Mouse (Mus musculus) liver, embryonic 14.5 days (tissue): Measurements from ENCODE around the gene Rab3gap2. TPM values are rescaled to one million over a fixed set of nuclear protein-coding genes. Genes with fewer than 3 reads are reported as not detected.

ENCODE experiments used
- ATAC-seq: fragments of 200-750 bp; cut with Nextera tagmentation; 2 replicates; pipeline ENCODE4 v1.8.0; 2017; ENCODE audit warnings: moderate number of reproducible peaks, mild to moderate bottlenecking, moderate library complexity; ENCODE audit not compliant: insufficient read depth
- DNase-seq, 3 experiments: peaks; one replicate each; pipeline ENCODE4 v3.0.0-alpha.2; 2012 to 2013; ENCODE audit warnings: low read depth in 3 of 3, low spot score in 3 of 3
- H3K27ac ChIP-seq: fragments of 300-500 bp; sonication (generic); 2 replicates; pipeline ENCODE4 v1.5.1; 2014; ENCODE audit warnings: moderate library complexity, mild to moderate bottlenecking, control low read depth, inconsistent platforms
- H3K27me3 ChIP-seq: fragments of 300-500 bp; sonication (generic); 2 replicates; pipeline ENCODE4 v1.6.1; 2014; ENCODE audit warnings: mild to moderate bottlenecking, low read length, moderate library complexity; ENCODE audit not compliant: control insufficient read depth, insufficient read depth
- H3K36me3 ChIP-seq: fragments of 300-500 bp; sonication (generic); replicated peaks from 2 replicates; pipeline ENCODE4 v1.6.1; 2014; ENCODE audit warnings: low read depth; ENCODE audit not compliant: control insufficient read depth, insufficient read depth
- H3K4me1 ChIP-seq, 2 experiments: fragments of 200-500 bp in 1 of 2; fragments of 300-500 bp in 1 of 2; sonication (generic) in 1 of 2; replicated peaks; 2 replicates each; pipeline ENCODE4 v1.6.1; 2012 to 2014; ENCODE audit warnings: antibody characterized with exemption in 1 of 2, inconsistent platforms in 1 of 2, low read length in 1 of 2; ENCODE audit not compliant: control insufficient read depth in 2 of 2, insufficient read depth in 2 of 2
- H3K4me2 ChIP-seq: fragments of 300-500 bp; sonication (generic); 2 replicates; pipeline ENCODE4 v1.6.1; 2014; ENCODE audit warnings: low read depth, mild to moderate bottlenecking, control low read depth, moderate library complexity
- H3K4me3 ChIP-seq, 2 experiments: fragments of 200-500 bp in 1 of 2; fragments of 300-500 bp in 1 of 2; sonication (generic) in 1 of 2; 2 replicates each; pipeline ENCODE4 v1.5.1; 2012 to 2014; ENCODE audit warnings: low read depth in 2 of 2, low read length in 2 of 2, mild to moderate bottlenecking in 2 of 2, control low read depth in 1 of 2, inconsistent platforms in 1 of 2, moderate library complexity in 1 of 2; ENCODE audit not compliant: insufficient read depth in 1 of 2
- H3K9ac ChIP-seq: fragments of 300-500 bp; sonication (generic); replicated peaks from 2 replicates; pipeline ENCODE4 v1.6.1; 2014; ENCODE audit warnings: mild to moderate bottlenecking, control low read depth, moderate library complexity
- H3K9me3 ChIP-seq: fragments of 300-500 bp; sonication (generic); 2 replicates; pipeline ENCODE4 v1.6.1; 2016; ENCODE audit warnings: low read length, mixed read lengths; ENCODE audit not compliant: control insufficient read depth
- CTCF ChIP-seq: IDR thresholded peaks from 2 replicates; pipeline ENCODE4 v1.5.1; 2016; ENCODE audit warnings: antibody characterized with exemption, low read depth, control low read depth
- EP300 ChIP-seq: IDR thresholded peaks from 2 replicates; pipeline ENCODE4 v1.6.1; 2016; ENCODE audit warnings: antibody characterized with exemption, low read depth
- WGBS: fragments of 180-500 bp; shearing (Covaris S2); extraction: QIAGEN DNeasy Blood & Tissue Kit; methylation state at CpG from one replicate; pipeline ENCODE4 v1.1.7; 2014; ENCODE audit not compliant: insufficient replicate concordance; 5-methylcytosine and 5-hydroxymethylcytosine counted together
- polyA plus RNA-seq, 2 experiments: library from polyadenylated mRNA; depleted of rRNA in 1 of 2; stranded (reverse) in 1 of 2; unstranded in 1 of 2; fragments of >200 nt; fragmentation: Nextera tagmentation in 1 of 2; extraction: Ambion mirVana in 1 of 2; gene quantifications; 2 replicates each; pipeline versions ENCODE4 v1.2.1 to v1.2.3; 2012 to 2014

Gene Rab3gap2
- polyA plus RNA-seq, 2 experiments = 9.6 to 10.2 TPM

GRCm38 (mm10) chr1:185328721-185329610 lies 125.0 kb downstream of the Rab3gap2 start, which contains the start of gene Iars2:
Iars2 (minus strand) TSS chr1:185329396.
- peak; percentile 71 to 76 (median 71) for DNase-seq
- H3K36me3 ChIP-seq = peaks cover 14% of the 10 kb centered on the region
- peaks cover 0 to 9% of the 10 kb centered on the region in 2 experiments for H3K4me1 ChIP-seq
- WGBS = under 1% methylated on average over 73 of the region's 76 CpGs
- H3K9me3 ChIP-seq = no peaks in the 10 kb centered on the region
- no peak; the same call in 1 of the 2 replicates for TF ChIP-seq CTCF
- TF ChIP-seq EP300 = no peak
- no peaks in the 10 kb centered on the region for H3K27me3 ChIP-seq
- H3K27ac ChIP-seq = peak within 1 kb of the TSS; percentile 2
- peak within 1 kb of the TSS; percentile 59 to 76 for H3K4me3 ChIP-seq
- ATAC-seq = peak; percentile 90
- H3K9ac ChIP-seq = peak within 1 kb of the TSS; percentile 72
- H3K4me2 ChIP-seq = peak within 1 kb of the TSS; percentile 85

GRCm38 (mm10) chr1:185329851-185330250 lies 125.9 kb downstream of the Rab3gap2 start:
- 78% methylated on average over 8 of the region's 8 CpGs for WGBS
- ATAC-seq = no peak
- no peak overlapping the region for H3K9ac ChIP-seq
- peaks cover 10% of the 10 kb centered on the region for H3K36me3 ChIP-seq
- no peaks in the 10 kb centered on the region for H3K27me3 ChIP-seq
- peaks cover 0 to 9% of the 10 kb centered on the region in 2 experiments for H3K4me1 ChIP-seq
- peak overlapping the region; percentile 85 for H3K4me2 ChIP-seq
- no peak overlapping the region; a peak in 1 of 4 replicates for H3K4me3 ChIP-seq
- TF ChIP-seq EP300 (no peak), CTCF (no peak)
- DNase-seq = no peak
- H3K9me3 ChIP-seq = no peaks in the 10 kb centered on the region
- H3K27ac ChIP-seq = no peak overlapping the region

- Histone ChIP-seq H3K9ac (no peak overlapping the region), H3K4me3 (peak overlapping the region in 1 of 2 experiments; percentile 62; a peak in 2 of 4 replicates), H3K36me3 (peaks cover 5% of the 10 kb centered on the region), H3K4me1 (peaks cover 0 to 9% of the 10 kb centered on the region in 2 experiments), H3K9me3 (no peaks in the 10 kb centered on the region), H3K27me3 (no peaks in the 10 kb centered on the region), H3K27ac (no peak overlapping the region), H3K4me2 (peak overlapping the region; percentile 90)
- TF ChIP-seq CTCF (no peak), EP300 (no peak)
- 37% methylated on average over 5 of the region's 5 CpGs for WGBS
- ATAC-seq (no peak), DNase-seq (no peak)
These were observed 127.4 kb downstream of the Rab3gap2 start for GRCm38 (mm10) chr1:185331364-185331763.

DNA sequence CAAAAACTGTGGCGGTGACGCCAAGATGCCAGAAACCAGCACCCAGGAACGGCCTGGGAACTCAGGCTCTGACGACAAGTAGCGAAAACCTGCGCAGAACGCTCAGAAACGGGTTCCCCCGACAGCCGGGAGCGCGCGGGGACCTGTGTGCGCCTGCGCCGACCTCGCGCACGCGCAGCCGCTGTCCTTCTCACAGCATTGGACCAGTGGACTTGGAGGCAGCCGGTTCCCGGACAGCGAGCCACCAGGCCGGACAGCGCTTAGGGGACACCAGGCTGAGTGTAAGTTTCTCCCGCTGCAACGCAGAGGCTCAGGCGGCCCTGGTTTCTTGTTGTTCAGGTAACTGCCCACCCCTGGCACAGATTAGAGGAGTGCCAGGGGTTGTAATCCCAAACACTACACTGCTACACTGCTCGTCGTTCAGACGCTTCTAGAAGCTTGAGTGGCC lies 128.1 kb downstream of the Rab3gap2 start, which contains the start of gene Bpnt1:
Gene Bpnt1, plus strand, starts transcription at position 167 of the 448 bp plus-strand sequence.
- Histone ChIP-seq H3K4me1 (peaks cover 0 to 9% of the 10 kb centered on the region in 2 experiments), H3K27me3 (no peaks in the 10 kb centered on the region), H3K4me2 (peak within 1 kb of the TSS; percentile 90), H3K4me3 (peak within 1 kb of the TSS; percentile 62 to 77), H3K27ac (peak within 1 kb of the TSS; percentile 78), H3K9me3 (no peaks in the 10 kb centered on the region), H3K9ac (peak within 1 kb of the TSS; percentile 69), H3K36me3 (peaks cover 1% of the 10 kb centered on the region)
- DNase-seq (peak; percentile 63 to 67 (median 67)), ATAC-seq (peak; percentile 55)
- under 1% methylated on average over 32 of the region's 32 CpGs for WGBS
- no peak for TF ChIP-seq EP300
- no peak for TF ChIP-seq CTCF

GRCm38 (mm10) chr1:185333651-185334050 lies 129.7 kb downstream of the Rab3gap2 start:
- TF ChIP-seq EP300 = no peak
- TF ChIP-seq CTCF = no peak
- Histone ChIP-seq H3K9ac (no peak overlapping the region), H3K27me3 (no peaks in the 10 kb centered on the region), H3K4me1 (peaks cover 0 to 9% of the 10 kb centered on the region in 2 experiments), H3K4me2 (no peak overlapping the region), H3K4me3 (no peak overlapping the region), H3K9me3 (no peaks in the 10 kb centered on the region), H3K36me3 (no peaks in the 10 kb centered on the region), H3K27ac (no peak overlapping the region)
- DNase-seq (no peak), ATAC-seq (no peak)
- WGBS = 60% methylated on average over 5 of the region's 5 CpGs
